Mouse (Mus musculus): Measurements from ENCODE around the gene Slc6a14.

GRCm38 (mm10) chrX:21715293-21715692 lies 597 bp downstream of the Slc6a14 start:
- TF ChIP-seq POLR2A (IDR thresholded peaks at IDR 0.05; ENCODE audit: borderline replicate concordance, extremely low read depth, insufficient read depth, insufficient read length, poor library complexity, severe bottlenecking) (no peak), CTCF (IDR thresholded peaks at IDR 0.05; ENCODE audit: borderline replicate concordance, extremely low read depth, insufficient read depth, insufficient read length) (no peak)

All from brain, embryonic 14.5 days (tissue).